Mouse (Mus musculus) left cerebral cortex, adult 2 months (tissue): Measurements from ENCODE around the gene Ube2v1. TPM values are rescaled to one million over a fixed set of nuclear protein-coding genes. Genes with fewer than 3 reads are reported as not detected.
A peak's percentile ranks its signal among the peaks of the same experiment; 100 is the strongest.

Source experiments
- DNase-seq, 2 experiments: peaks; one replicate each; pipeline ENCODE4 v3.0.0; 2021 to 2022; ENCODE audit warnings: low spot score in 2 of 2, mixed read lengths in 1 of 2; ENCODE audit errors: extremely low spot score in 1 of 2
- H3K27ac ChIP-seq: fragments of 200-600 bp; 2 replicates; pipeline ENCODE4 v1.8.1; 2022
- H3K4me3 ChIP-seq: fragments of 200-600 bp; 2 replicates; pipeline ENCODE4 v1.8.1; 2022
- CTCF ChIP-seq: fragments of 200-600 bp; IDR thresholded peaks from 2 replicates; pipeline ENCODE4 v1.8.1; 2022; ENCODE audit warnings: antibody characterized with exemption, mild to moderate bottlenecking, moderate library complexity
- intact Hi-C: fragments of 180-260 bp; cut with DNase I; formaldehyde crosslinking; loops from one replicate; pipeline ENCODE4 v1.15.1; 2025
- total RNA-seq, 2 experiments: library from RNA; stranded (reverse); gene quantifications; 2 replicates each; pipeline ENCODE4 v1.2.3; 2021

Gene Ube2v1
- total RNA-seq, 2 experiments from 2014 or later, result 244 to 274 TPM

- TF ChIP-seq CTCF, result no peak
- peak in 1 of 2 experiments; percentile 41 for DNase-seq
- H3K27ac ChIP-seq, result peak overlapping the region; percentile 95
Observed at GRCm38 (mm10) chr2:167631181-167631590, 709 bp downstream of the Ube2v1 start.

DNA sequence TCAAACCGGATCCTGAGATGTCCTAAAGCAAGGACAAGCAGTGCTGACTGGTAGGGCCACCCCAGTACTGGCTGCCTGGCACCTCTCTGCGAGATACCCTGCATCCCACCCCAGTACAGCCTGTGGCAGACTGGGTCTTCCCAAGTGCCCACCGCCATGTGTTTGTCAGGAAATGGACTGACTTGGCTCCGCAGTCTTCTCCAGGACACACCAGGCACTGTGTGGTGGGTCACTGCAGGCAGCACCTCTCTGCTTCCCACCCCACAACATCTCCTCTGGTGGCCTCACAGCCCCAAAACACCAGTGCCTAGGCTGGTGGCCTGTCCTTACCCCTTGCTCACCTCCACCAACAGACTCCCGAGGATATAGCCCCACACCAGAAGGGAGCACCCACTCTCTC lies 1.5 kb downstream of the Ube2v1 start:
- Histone ChIP-seq H3K27ac (no peak overlapping the region; the same call in 1 of the 2 replicates), H3K4me3 (peak overlapping the region; percentile 95)
- intact Hi-C loops, result no loop called here
- no peak for TF ChIP-seq CTCF
- no peak for DNase-seq

More at GRCm38 (mm10) chr2:167631181-167631590, 709 bp downstream of the Ube2v1 start:
- peak overlapping the region; percentile 95 for H3K4me3 ChIP-seq
- intact Hi-C loops, result no loop called here

GRCm38 (mm10) chr2:167629665-167630209 lies 2.2 kb downstream of the Ube2v1 start:
- intact Hi-C loops, result no loop called here
- H3K4me3 ChIP-seq, result no peak overlapping the region
- TF ChIP-seq CTCF, result no peak
- no peak overlapping the region for H3K27ac ChIP-seq
- no peak for DNase-seq

DNA sequence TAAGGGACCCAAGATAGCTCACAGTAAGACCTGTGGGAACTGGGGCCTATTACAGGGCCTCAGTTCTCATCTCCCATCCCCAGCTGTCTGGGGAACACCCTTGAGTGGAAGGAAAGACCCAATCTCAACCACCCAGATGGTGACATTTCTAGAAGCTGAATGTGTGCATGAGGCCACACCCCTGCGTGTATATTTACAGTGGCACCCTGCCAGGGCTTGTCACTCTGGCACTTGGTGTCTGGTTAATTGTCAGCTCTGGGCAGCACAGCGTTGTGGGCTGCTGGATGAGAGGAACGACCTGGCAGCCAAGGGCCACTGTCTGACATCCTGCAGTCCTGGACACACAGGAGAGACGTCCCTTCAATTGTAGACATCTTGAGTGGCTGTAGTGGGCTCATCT lies 3.0 kb downstream of the Ube2v1 start:
- intact Hi-C loops, result no loop called here
- no peak for TF ChIP-seq CTCF
- Histone ChIP-seq H3K4me3 (no peak overlapping the region), H3K27ac (no peak overlapping the region)
- no peak for DNase-seq

GRCm38 (mm10) chr2:167627019-167627418 lies 4.9 kb downstream of the Ube2v1 start:
- intact Hi-C loops, result no loop called here
- no peak for TF ChIP-seq CTCF
- Histone ChIP-seq H3K4me3 (no peak overlapping the region), H3K27ac (no peak overlapping the region)
- no peak for DNase-seq

DNA sequence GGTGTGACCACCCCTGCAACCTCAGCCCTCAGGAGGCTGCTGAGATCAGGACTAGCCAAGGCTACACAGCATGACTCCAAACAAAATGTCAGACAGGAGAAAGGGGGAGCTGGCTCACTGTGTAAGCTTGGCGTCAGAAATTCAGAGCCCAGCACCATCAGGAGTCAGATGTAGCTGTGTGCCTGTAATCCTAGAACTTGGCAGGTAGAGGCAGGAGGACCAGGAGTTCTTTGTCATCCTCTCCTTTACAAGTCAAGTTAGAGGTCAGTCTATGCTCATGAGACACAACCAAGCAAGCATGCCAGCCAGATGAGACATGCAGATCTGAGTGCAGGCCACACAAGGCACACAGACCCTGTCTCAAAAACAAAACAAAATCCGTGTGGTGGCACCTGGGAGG lies 6.2 kb downstream of the Ube2v1 start:
- no peak for DNase-seq
- Histone ChIP-seq H3K27ac (no peak overlapping the region), H3K4me3 (no peak overlapping the region)
- intact Hi-C loops, result no loop called here
- TF ChIP-seq CTCF, result no peak

- no peak for DNase-seq
- TF ChIP-seq CTCF, result no peak
- H3K27ac ChIP-seq, result no peak overlapping the region
- intact Hi-C loops, result no loop called here
- H3K4me3 ChIP-seq, result no peak overlapping the region
Observed at GRCm38 (mm10) chr2:167624368-167625075, 7.4 kb downstream of the Ube2v1 start.

GRCm38 (mm10) chr2:167622965-167623364 lies 8.9 kb downstream of the Ube2v1 start:
- Histone ChIP-seq H3K27ac (no peak overlapping the region; the same call in 1 of the 2 replicates), H3K4me3 (no peak overlapping the region)
- no peak for TF ChIP-seq CTCF
- intact Hi-C loops, result no loop called here
- no peak for DNase-seq

DNA sequence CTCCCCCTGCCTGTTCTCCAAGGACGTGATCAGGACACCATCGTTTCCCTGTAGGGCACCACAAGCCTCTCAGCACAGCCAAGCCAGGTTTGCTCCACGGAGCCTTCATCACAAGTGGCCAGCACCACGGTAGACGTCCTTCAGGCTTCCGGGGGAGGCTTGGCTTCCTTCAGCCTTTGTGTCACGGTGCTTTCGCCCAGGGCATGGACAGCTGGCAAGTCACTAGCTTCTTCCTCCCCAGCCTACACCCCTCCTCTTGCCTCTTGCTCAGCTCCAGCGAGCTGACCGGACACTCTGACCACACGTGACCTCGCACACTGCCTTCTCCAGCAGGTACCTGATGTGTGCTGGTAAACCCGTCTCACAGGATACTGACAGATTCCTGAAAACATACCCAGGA lies 9.5 kb downstream of the Ube2v1 start:
- peak overlapping the region; percentile 40; the same call in 1 of the 2 replicates for H3K27ac ChIP-seq
- intact Hi-C loops, result no loop called here
- no peak for DNase-seq
- TF ChIP-seq CTCF, result no peak
- no peak overlapping the region for H3K4me3 ChIP-seq

GRCm38 (mm10) chr2:167621255-167622087 lies 10.4 kb downstream of the Ube2v1 start:
- TF ChIP-seq CTCF, result no peak
- H3K27ac ChIP-seq, result peak overlapping the region; percentile 4; the same call in 1 of the 2 replicates
- no peak overlapping the region for H3K4me3 ChIP-seq
- DNase-seq, result no peak
- intact Hi-C loops, result no loop called here

- Histone ChIP-seq H3K4me3 (no peak overlapping the region), H3K27ac (no peak overlapping the region)
- intact Hi-C loops, result no loop called here
- TF ChIP-seq CTCF, result no peak
- DNase-seq, result no peak
Observed at GRCm38 (mm10) chr2:167617472-167617871, 14.4 kb downstream of the Ube2v1 start.

DNA sequence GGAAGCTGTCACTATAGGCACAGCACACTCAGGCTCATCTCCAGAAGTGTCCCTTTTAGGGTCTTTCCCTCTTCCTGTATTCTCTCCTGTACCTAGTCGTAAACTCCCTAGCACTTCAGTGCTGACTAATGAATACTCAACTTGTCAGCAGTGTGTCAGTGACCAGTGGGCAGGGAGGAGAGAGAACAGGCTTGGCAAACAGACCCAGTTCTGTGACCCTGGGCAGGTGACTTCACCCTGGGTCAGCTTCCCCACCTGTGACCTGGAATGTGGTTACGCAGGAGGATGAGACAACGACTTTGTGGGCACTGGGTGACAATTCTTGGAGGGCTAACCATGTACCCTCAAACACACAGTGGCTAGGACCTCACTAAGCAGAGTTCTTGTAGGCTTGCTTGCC lies 14.9 kb downstream of the Ube2v1 start:
- TF ChIP-seq CTCF, result no peak
- no peak overlapping the region for H3K4me3 ChIP-seq
- no peak overlapping the region for H3K27ac ChIP-seq
- no peak for DNase-seq
- intact Hi-C loops, result no loop called here
